Mouse (Mus musculus) adipocyte (in vitro differentiated cells): ENCODE data around the gene Zfp462.
"Not testable (repeated sequence)": the region's sequence is repeated elsewhere in the genome, so short reads cannot be mapped to it uniquely, and the experiment has no call there.

Experiments used
- DNase-seq: peaks from one replicate; pipeline ENCODE4 v3.0.0-alpha.2; 2016; ENCODE audit warnings: low spot score

Zfp462 gene

DNA sequence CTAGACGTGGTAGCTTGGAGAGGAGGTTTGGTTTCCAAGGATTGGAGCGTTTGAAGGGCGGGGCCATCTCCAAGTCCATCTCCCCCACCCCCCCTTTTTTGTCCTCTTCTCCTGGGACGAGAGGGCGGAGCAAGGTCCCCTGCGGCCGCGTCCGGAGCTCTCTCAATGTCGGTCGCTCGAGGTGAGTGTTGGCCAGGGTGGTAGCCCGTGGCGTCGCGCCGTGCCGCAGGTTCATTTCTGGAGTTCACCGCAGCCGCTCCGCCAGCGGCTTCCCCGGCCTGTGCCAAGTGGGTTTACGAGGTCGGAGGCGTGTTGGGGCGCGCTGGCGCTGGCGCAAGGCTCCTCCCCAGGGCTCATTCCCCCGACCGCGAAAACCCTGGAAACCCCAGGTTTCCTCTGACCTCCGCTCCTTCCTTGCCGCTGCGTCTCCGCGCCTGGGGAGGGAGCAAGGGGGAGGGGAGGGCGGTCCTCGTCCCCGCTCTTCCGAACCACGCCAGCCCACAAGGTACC, at the start of gene Zfp462:
Gene Zfp462, plus strand, starts transcription at position 128 of the 510 bp plus-strand sequence.
- DNase-seq: no peak

DNA sequence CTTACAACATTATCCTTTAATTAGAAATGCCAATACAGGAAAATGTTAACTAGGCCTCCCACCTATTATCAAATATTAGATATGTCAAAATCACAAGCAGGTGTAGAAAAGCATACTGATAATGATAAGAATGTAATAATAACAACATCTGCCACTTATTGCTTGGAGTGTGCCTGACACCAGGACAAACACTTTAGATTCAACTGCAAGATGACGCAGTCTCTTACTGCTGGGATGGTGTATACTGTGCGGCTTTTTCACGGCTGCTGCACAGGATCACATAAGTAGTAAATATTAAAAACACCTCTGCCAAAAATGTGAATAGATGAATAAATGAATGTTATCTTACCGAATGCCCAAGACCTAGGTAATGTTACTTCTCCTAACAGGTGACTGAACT, 48.8 kb upstream of the Zfp462 start:
- DNase-seq: no peak

DNA sequence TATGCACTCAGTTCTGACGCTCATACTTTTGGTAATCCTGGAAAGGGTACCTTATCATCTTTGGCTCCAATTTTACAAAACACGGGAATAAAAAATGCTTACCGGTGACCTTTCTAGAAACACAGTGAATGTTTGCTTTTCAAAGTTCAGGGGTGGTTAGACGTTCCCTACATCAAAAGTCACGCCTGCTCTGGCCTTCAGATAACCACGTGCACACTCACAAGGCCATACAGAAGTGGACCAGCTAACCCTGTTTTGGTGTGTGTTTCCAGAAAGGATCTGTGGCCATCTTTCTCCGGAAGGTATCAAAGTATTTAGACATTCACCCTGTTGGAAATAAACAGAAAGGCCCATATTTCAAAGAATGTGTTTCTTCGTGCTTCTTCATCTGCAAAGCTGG, 40.2 kb upstream of the Zfp462 start:
- no peak for DNase-seq

DNA sequence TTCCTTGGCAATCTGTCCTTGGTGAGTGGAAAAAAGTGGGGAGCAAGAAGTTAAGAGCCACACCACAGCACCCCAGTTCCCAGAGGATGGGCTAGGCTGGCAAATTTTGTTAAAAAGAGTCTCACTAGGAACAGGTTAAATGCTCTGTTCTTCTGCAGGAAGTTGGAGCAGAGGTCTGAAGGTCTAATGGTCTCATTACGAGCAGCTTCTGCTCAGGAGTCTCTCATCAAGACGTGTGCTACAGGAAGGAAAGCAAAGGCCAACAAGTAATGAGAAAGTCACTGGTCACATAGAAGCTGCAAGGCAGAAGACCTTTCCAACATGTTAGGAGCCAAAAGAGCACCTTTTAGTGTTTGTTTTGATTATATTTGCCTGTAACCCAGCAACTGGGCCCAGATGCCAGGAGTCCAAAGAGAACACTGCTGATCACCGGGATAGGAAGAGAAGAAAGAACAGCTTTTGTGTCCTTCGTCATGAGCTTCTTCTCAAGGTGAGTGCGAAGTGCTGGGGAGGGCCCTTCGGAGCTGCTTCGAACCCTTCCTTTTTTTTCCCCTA, 39.4 kb upstream of the Zfp462 start:
- DNase-seq: no peak

DNA sequence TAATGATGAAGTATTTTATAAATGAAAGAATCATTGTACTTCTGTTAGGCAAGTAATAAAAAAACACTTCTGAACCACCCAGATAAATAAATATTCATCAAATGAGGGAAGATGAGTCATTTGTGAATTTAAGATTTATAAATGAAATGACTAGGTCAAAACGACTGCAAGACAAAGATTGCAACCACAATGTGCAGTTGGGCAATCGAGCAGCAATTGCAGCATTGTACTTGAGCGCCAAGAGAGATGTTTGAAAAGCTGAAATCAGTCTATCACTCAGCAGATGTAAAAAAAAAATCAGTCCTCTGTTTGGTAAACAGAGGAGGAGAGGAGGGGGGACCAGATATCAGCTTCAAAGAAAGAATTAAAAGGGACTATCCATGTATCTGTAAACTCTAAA, 34.5 kb upstream of the Zfp462 start:
- peak; percentile 30 for DNase-seq

DNA sequence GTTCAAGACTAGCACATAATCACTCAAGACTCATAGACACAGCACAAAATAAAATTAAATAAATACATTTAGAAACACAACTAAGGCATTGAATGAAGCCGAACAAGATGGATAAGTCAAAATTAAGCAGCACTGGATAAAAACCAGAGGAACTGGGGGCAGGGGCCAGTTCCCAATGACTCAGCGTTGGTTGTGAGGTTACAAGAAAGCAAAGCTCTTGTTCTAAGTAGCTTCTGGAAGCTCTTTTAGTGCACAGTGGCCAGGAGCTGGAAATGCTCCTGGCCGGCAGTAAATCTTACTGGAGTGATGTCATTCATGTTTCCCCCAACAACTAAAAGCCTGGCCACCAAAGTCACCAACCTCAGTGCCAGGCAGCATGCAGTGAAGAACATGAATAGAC, 26.6 kb upstream of the Zfp462 start:
- no peak for DNase-seq

DNA sequence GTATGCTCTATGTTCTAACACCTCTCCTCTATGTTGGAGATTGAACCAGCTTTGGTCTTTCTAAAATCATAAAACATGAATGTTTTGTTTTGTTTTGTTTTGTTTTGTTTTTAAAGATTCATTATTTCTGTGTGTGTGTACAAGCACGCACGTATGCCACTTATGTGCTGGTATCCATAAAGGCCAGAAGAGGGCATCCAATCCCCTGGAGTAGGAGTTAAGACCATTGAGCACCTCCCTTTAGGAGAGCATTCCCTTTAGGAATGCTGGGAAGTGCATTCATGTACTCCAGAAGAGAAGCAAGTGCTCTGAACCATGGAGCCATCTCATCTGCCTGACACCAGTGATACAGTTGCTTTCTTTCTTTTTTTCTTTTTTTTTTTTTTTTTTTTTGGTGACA, 21.5 kb upstream of the Zfp462 start:
- no peak for DNase-seq

DNA sequence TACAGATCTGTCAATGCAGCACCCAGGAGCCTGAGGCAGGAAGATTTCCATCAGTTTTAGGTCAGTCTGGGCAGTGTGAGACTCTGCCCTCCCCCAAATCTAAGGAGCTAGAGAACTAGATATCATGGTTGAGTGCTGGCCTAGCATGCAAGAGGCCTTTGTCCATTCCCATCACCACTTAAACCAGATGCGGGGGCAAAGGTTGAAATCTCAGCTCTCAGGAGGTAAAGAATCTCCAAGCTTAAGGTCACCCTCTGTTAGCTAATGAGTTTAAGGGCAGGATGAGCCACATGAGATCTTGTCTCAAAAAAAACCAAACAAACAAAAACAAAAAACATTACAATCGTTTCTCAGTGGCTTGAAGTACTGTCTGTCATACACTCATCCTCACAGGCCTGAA, 20.5 kb upstream of the Zfp462 start:
- DNase-seq: no peak

DNA sequence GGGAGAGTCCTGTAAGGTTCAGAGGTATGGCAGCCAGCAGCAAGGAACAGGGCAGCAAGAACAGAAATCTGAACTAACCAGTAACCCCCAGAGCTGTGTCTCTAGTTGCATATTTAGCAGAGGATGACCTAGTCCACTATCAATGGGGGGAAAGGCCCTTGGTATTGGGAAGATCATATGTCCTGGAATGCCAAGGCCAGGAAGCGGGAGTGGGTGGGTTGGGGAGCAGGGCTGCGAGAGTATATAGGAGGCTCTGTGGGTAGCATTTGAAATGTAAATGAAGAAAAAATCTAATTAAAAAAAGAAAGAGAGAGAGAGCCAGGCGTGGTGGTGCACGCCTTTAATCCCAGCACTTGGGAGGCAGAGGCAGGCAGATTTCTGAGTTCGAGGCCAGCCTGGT, 18.4 kb upstream of the Zfp462 start:
- DNase-seq: not testable (repeated sequence)

DNA sequence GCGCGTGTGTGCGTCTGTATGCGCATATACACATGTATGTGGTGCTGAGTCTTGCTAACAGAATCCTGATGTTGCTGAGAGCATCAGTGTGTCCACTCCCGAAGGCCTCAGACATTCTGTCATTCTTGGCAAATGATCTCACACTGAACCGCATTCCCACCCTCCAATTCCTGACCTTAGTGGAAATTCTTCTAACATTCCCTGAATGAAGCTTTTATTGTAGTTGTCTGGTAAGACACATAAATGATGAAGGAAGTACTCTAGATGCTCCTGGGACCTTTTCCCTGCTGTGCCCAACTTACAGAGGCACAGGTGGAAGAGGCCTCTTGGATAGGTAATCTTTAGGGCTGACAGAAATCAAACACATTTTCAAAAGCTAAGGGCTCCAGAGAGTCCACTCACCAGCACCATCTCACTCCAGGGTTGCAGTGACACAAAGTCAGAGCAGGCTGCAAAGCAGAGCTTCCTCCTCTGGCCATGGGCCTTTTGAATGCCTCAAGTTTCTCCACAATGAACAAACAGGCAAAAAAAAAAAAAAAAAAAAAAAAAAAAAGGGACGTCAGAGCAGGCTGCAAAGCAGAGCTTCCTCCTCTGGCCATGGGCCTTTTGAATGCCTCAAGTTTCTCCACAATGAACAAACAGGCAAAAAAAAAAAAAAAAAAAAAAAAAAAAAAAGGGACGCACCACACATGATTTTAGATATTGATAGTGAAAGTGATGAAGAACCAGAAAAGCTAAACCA, 17.4 kb upstream of the Zfp462 start:
- not testable (repeated sequence) for DNase-seq

DNA sequence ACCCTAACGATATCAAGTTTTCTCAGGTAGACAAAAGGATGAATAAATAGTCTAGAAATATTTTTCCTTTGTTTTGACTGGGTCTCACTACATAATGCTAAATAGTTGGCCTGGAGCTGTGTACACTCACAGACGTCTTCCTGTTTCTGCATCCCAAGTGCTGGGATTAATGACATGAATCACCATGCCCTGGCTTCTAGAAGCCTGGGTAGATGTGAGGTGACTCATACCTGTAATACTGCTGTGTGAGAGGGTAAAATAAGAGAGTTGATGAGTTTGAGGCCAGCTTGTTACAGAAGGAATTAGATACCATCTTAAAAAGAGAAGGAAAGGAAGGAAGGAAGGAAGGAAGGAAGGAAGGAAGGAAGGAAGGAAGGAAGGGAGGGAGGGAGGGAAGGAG, 15.2 kb upstream of the Zfp462 start:
- DNase-seq: no peak

DNA sequence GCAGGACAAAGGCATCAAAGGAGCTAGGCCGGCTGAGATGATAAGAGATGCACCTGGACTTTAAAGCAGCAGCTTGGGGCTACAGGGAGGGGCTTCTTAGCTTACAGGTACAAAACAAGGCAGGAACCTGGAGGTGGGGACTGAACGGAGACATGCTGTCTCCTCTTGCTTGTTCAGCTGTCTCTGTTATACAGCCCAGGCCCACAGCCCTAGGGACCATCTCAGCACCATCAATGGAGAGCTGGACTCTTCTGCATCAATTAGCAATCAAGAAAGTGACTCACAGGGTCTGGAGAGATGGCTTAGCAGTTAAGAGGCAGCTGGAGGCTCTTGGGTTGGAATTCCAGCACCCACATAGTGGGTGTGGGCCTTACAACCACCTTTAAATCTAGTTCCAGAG, 12.2 kb upstream of the Zfp462 start:
- DNase-seq: no peak

DNA sequence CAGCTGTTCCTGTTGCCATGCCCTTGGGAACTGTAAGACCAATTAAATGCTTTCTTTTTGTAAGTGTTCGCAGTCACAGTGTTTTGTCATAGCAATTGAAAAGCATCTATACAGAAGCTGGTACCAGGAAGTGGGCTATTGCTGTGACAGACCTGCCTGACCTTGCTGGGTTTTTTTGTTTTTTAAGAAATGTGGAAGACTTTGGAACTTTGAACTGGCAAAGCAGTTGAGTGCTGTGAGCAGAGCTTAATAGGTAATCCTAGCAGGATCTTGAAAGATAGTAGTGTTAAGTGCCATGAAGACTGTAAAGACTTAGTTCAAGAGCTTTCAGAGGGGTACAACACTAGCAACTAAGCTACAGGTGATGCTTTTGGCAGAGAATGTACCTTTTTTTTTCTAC, 7.7 kb upstream of the Zfp462 start:
- DNase-seq: no peak

DNA sequence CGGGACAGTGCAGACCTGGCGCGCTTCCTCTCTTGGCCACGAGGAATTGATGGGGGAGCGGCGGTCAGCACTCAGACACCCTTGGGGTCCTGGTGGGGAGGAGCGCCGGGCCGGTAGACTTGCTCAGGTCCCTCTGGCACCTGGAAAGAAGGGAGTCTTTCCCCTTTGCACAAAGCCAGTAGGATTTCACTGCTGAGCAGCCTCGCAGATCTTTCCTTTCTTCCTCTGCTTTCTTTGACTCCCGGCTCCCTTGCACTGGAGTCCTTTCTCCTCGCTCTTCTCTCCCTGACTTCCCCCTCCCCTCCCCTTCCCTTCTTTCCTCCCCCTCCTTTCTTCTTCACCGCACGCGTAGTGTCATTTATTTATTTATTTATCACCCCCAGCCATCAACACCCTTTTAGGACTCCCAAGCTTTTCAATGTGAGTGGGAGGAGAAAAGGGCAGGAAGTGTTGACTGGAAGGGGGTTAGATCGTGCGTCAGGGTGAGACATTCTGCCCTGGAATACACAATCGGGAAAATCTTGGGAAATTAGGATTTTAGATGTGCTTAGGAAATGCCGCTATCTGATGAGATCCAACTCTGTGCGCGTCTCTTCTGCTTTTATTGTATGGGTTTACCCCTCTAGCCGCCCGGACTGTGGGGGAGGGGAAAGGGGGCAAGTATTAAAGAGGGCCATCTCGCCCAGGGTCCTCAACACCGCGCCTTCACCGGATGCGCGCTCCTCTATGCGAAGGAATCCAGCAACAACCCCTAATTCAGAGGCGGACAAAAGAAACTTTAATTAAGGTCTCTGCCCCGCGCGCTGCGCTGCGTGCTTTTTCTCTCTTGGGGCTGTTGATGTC, 976 bp downstream of the Zfp462 start:
- DNase-seq: no peak

DNA sequence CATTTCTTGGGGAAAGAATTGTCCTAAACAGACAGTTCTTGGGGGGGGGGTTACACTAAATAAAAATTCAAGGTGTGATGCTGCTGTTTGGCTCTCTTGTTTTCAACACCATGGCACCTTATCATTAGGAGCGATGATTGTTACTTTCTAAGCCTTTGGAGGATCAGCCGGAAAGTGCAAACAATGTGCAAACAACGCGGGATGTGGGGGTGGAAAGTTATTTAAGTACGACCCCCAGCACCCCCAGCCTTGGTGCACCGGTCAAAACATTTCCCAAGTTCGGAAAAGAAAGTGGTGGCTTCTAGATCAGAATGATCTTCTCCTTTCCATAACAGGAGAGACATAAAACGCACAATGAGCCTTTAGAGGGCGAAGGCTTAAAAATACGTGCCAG, 1.8 kb downstream of the Zfp462 start:
- DNase-seq: no peak

DNA sequence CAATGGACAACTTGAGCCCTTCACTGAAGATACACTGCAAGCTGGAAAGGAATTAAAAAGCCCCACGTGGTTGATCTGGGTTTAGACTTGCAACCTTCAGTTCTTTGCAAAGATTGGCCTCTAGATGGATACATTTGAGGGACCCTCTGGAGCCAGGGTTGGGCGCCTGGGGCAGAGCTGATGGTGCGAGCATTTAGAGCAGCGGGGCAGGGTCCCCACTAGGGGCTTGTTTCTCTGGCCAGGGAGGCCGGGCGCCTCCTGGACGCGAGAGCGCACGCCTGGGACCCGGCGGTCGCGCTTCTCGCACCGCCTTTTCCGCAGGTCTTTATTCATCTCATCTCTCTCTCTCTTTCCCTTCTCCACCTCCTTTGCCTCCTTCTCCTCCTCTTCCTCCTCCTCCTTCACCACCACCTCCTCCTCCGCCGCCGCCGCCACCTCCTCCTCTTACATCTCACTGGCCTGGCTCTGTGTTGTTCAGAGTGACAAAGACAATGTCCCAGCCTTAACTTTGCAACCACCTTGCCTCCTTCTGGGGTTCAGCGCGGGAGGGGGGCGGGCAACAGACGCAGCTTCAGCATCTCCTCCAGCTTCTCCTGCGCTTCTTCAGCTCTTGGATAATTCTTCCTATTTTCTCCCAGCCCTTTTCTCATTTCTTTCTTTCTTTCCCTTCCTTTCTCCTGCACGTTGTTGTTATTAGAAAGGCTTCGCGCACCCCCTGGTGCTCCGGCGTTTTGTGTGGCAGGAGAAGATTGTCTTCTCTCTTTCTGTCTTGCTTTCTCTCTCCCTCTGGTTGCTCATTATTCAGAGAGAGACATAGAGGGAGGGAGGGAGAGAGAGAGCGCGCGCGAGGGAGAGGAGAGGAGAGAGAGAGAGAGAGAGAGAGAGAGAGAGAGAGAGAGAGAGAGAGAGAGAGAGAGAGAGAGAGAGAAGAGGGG, 2.5 kb downstream of the Zfp462 start:
- DNase-seq: peak; percentile 78

DNA sequence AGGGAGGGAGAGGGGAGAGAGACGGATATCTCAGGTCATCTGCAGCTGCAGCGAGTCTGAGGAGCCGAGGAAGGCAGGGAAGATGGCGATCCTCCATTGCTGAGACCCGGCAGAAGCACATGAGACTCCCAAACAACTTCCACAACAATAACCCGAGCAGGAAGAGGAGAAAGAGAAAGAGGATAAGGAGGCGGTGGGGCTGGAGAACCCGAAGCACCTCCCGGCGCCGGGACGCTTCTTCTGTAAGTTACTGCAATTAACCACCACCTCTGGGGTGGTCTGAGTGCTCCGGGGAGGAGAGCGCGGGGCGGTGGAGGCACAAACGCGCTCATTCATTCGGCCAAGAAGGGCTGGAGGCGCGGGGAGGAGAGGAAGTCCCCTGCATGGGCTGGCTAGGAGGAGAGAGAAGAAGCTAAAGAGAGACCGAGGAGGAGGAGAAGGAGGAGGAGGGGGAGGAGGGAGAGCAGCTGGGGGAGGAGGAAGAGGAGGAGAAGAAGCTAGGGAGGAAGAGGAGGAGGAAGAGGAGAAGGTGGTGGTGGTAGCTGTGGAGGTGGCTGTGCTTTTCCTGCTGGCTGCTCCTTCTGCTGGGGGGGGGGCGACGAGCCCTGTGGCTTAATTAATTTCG, 3.3 kb downstream of the Zfp462 start:
- DNase-seq: peak; percentile 52

DNA sequence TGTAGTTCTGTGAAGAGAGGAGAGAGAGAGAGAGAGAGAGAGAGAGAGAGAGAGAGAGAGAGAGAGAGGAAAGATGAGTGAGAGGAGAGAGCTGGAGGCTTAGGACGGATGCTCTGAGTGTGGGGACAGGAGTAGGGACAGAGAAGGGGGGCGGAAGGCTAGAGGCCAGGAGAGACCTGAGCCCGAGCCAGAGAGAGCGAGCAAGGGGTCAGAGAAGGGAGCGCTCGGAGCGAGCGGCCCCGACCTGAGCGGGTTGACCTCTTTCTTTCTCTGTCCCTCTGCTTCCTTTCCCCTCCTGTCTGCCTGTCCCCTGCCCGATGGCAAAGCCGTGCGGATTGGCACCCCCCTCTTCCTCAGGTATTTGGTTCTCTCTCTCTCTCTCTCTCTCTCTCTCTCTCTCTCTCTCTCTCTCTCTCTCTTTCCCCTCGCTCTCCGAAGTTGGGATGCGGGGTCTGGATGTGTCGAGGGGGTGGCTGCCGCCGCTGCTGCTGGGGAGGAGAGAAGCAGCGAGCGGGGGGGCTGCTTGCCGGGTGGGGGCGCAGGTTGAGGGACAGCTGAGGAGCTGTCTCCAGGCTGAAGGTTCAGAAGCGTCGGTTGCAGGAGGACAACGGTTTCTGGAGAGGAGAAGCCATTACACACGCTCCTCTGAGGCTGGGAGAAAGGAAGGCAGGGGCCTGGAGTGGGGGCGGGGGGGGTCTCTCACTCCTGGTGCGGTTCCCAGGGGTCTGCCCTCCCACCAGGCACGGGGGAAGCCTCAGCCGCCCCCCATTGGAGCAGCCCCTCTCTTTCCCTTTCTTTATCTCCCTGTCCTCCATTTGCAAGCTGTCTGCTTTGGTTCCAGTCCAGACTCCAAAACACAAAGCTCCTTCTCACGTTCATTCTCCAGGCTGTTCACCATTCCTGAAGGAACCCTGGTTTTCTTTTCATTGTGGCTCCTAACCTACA, 4.0 kb downstream of the Zfp462 start:
- peak; percentile 44 for DNase-seq

DNA sequence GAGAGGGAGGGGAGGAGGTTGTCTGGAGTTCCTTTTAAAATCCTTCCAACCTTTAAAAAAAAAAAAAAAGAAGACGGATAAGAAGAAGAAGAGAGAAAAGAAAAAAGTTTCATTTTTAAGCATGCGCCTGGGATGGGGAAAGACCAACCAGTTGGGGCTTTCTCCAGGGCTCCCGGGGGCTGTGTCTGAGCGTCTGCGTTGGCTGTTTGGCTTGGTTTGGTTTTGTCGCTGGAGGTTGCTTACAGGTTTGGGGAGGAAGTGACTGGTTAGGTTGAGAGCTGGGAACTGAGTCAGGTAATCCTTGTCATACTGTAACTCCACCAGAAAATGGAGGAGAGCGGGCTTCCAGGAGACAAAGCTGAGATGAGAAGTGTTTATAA, 4.7 kb downstream of the Zfp462 start:
- peak; percentile 59 for DNase-seq

DNA sequence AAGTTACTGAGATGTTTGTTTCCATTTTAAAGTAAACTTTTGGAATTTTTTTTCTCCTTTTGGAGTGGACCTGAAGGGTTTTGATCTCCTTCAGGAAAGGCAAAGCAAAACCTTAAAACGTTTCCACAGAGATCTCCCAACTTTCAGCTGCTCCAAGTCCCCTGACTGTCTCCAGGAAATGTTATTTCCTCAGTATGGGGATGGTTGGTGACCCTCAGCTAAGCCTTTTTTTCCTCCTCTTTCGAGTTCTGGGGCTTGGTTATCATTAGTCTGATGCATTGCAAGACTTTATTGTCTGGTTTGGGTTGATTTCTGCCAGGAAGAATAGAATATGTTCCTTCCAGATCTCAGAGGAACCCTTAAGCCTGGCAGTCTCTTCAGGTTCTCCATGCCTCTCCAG, 5.3 kb downstream of the Zfp462 start:
- DNase-seq: no peak
